Mouse (Mus musculus) small intestine, adult 2 months (tissue): ENCODE results near the gene Atg9b. TPM values are rescaled to one million over a fixed set of nuclear protein-coding genes. Genes with fewer than 3 reads are reported as not detected.

Experiments
- H3K27ac ChIP-seq: fragments of 200-500 bp; 2 replicates; pipeline ENCODE4 v1.5.1; 2012; ENCODE audit warnings: low read depth, low read length, control low read depth, inconsistent platforms; ENCODE audit not compliant: insufficient read depth
- H3K27me3 ChIP-seq: fragments of 200-500 bp; 2 replicates; pipeline ENCODE4 v1.6.1; 2012; ENCODE audit warnings: mild to moderate bottlenecking, moderate library complexity, low read length, inconsistent platforms; ENCODE audit not compliant: control insufficient read depth, insufficient read depth
- H3K36me3 ChIP-seq: fragments of 200-500 bp; 2 replicates; pipeline ENCODE4 v1.6.1; 2012; ENCODE audit warnings: mild to moderate bottlenecking, low read length, control low read depth, inconsistent platforms; ENCODE audit not compliant: control insufficient read depth, insufficient read depth
- H3K4me1 ChIP-seq: fragments of 200-500 bp; 2 replicates; pipeline ENCODE4 v1.6.1; 2012; ENCODE audit warnings: low read length, inconsistent platforms, mixed read lengths; ENCODE audit not compliant: control insufficient read depth, insufficient read depth, insufficient read length
- H3K4me3 ChIP-seq: fragments of 200-500 bp; 2 replicates; pipeline ENCODE4 v1.5.1; 2012; ENCODE audit warnings: low read depth, mild to moderate bottlenecking, control low read depth, inconsistent platforms, low read length, moderate library complexity
- CTCF ChIP-seq: fragments of 200-500 bp; IDR thresholded peaks from 2 replicates; pipeline ENCODE4 v1.5.1; 2012; ENCODE audit warnings: low read depth, mild to moderate bottlenecking, control low read depth, inconsistent platforms, low read length, moderate library complexity, mixed read lengths; ENCODE audit not compliant: insufficient replicate concordance, insufficient read length; ENCODE audit errors: extremely low read depth
- POLR2A ChIP-seq: fragments of 200-500 bp; IDR thresholded peaks from 2 replicates; pipeline ENCODE4 v1.6.1; 2012; ENCODE audit warnings: low read depth, mild to moderate bottlenecking, control low read depth, inconsistent platforms, low read length, moderate library complexity
- WGBS: fragments of 180-500 bp; shearing (Covaris S2); methylation state at CpG from one replicate; pipeline ENCODE4 v1.1.7; 2018; 5-methylcytosine and 5-hydroxymethylcytosine counted together
- polyA plus RNA-seq: library from polyadenylated mRNA; depleted of rRNA; stranded (reverse); fragments of >200 nt; gene quantifications from 2 replicates; pipeline ENCODE4 v1.2.3, GENCODE M21; 2012; rRNA removed

Atg9b gene
- polyA plus RNA-seq: 0.43 and 1.9 TPM in 2 replicates

DNA sequence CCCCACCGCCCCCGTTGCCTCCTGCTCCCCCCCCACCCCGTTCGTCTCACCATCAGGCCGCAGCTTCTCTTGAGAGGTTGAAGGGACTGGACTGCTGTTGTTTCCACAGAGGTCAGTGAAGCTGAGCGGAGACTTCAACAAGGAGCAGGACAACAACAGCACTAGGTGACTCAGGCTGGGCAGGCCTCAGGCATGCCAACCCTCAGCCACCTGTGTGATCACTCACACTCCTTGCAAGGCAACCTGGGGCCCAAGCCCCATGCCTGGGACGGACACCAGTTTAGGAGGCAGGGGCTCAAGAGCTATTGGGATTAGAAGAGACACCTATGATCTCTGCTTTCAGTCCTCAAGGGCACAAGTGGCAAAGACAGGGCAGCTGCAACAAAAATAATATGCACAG is at the start of gene Atg9b:
Gene Atg9b, minus strand, starts transcription at position 280 of the 400 bp plus-strand sequence.
- no peaks in the 10 kb centered on the region for H3K36me3 ChIP-seq
- WGBS: 89% methylated on average over 7 of the region's 7 CpGs
- no peak within 1 kb of the TSS for H3K27ac ChIP-seq
- TF ChIP-seq CTCF (no peak), POLR2A (no peak)
- H3K4me3 ChIP-seq: no peak within 1 kb of the TSS
- H3K4me1 ChIP-seq: peaks cover 21% of the 10 kb centered on the region
- H3K27me3 ChIP-seq: peaks cover 13% of the 10 kb centered on the region; the same call in 1 of the 2 replicates

DNA sequence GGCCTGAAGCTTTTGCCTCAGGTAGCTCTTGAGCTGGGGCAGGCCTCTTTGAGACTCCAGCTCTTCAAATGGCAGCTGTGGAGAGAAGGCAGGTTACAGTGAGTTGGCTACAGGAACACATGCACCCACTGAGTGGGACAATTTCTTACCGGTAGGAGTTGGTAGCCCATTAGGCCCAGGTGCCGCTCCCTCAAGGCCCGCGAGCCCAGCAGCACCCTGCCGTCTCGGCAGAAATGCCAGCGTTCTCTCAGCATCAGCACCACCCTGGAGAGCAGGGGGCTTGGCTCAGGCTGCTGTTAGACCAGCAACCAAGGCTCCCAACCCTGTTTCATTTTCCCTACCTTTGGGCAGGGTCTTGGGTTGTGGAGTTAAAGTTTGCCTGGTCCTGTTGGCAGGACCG is 49.2 kb upstream of the Atg9b start:
- Histone ChIP-seq H3K4me3 (no peak overlapping the region), H3K4me1 (peaks cover 15% of the 10 kb centered on the region), H3K27me3 (no peaks in the 10 kb centered on the region), H3K36me3 (peaks cover 56% of the 10 kb centered on the region), H3K27ac (no peak overlapping the region)
- WGBS: 91% methylated on average over 8 of the region's 8 CpGs
- no peak for TF ChIP-seq POLR2A
- no peak for TF ChIP-seq CTCF

- H3K36me3 ChIP-seq: peaks cover 84% of the 10 kb centered on the region
- H3K4me3 ChIP-seq: no peak overlapping the region
- H3K4me1 ChIP-seq: peaks cover 4% of the 10 kb centered on the region; the same call in 1 of the 2 replicates
- WGBS: 92% methylated on average over 8 of the region's 8 CpGs
- no peaks in the 10 kb centered on the region for H3K27me3 ChIP-seq
- no peak overlapping the region for H3K27ac ChIP-seq
- TF ChIP-seq POLR2A: no peak
- TF ChIP-seq CTCF: no peak
Measured at GRCm38 (mm10) chr5:24433993-24434392, 42.0 kb upstream of the Atg9b start.

- H3K4me3 ChIP-seq: peak overlapping the region; percentile 63
- no peaks in the 10 kb centered on the region for H3K27me3 ChIP-seq
- TF ChIP-seq CTCF (no peak), POLR2A (no peak)
- peaks cover 40% of the 10 kb centered on the region for H3K36me3 ChIP-seq
- 19% methylated on average over 9 of the region's 9 CpGs for WGBS
- H3K27ac ChIP-seq: peak overlapping the region; percentile 68
- H3K4me1 ChIP-seq: peaks cover 28% of the 10 kb centered on the region
Measured at GRCm38 (mm10) chr5:24428596-24428995, 36.7 kb upstream of the Atg9b start.

- H3K4me1 ChIP-seq: peaks cover 28% of the 10 kb centered on the region
- WGBS: 20% methylated on average over 15 of the region's 15 CpGs
- no peak for TF ChIP-seq CTCF
- TF ChIP-seq POLR2A: no peak
- H3K27ac ChIP-seq: peak overlapping the region; percentile 68
- no peaks in the 10 kb centered on the region for H3K27me3 ChIP-seq
- peak overlapping the region; percentile 63 for H3K4me3 ChIP-seq
- peaks cover 34% of the 10 kb centered on the region for H3K36me3 ChIP-seq
Measured at GRCm38 (mm10) chr5:24427981-24428402, 36.0 kb upstream of the Atg9b start.

GRCm38 (mm10) chr5:24427285-24427633 is 35.3 kb upstream of the Atg9b start:
- H3K4me3 ChIP-seq: peak overlapping the region; percentile 73
- peaks cover 31% of the 10 kb centered on the region for H3K4me1 ChIP-seq
- TF ChIP-seq CTCF (no peak), POLR2A (no peak)
- WGBS: 29% methylated on average over 12 of the region's 12 CpGs
- H3K27ac ChIP-seq: peak overlapping the region; percentile 75
- H3K27me3 ChIP-seq: no peaks in the 10 kb centered on the region
- peaks cover 27% of the 10 kb centered on the region for H3K36me3 ChIP-seq

- Histone ChIP-seq H3K4me3 (peak overlapping the region; percentile 73), H3K27ac (peak overlapping the region; percentile 75), H3K27me3 (no peaks in the 10 kb centered on the region), H3K36me3 (peaks cover 22% of the 10 kb centered on the region), H3K4me1 (peaks cover 31% of the 10 kb centered on the region)
- WGBS: 13% methylated on average over 9 of the region's 9 CpGs
- no peak for TF ChIP-seq POLR2A
- TF ChIP-seq CTCF: no peak
Measured at GRCm38 (mm10) chr5:24426556-24427284, 34.8 kb upstream of the Atg9b start.
